Comparison of ENCODE assay signal across 9 mouse cellular contexts in genomic region chr9:99444590-99445178, GRCm38 (mm10). TPM values are rescaled to one million over a fixed set of nuclear protein-coding genes. Genes with fewer than 3 reads are reported as not detected.
DNase-seq lines count a peak whose midpoint lies in the region; ATAC-seq and TF ChIP-seq lines count a peak whose summit lies in the region.
"Had no signal": no experiment of that assay in that cellular context is flagged by ENCODE, and none has a peak within 500 bp of the region (broad histone marks: within the 10 kb centered on the region; RNA-seq: fewer than 3 reads in every experiment).

No protein-coding gene starts in this region.

- H3K27me3 ChIP-seq in liver, postnatal 0 days (ENCODE audit: insufficient read depth, low read length) = no peaks in the 10 kb centered on the region
- no peaks in the 10 kb centered on the region for H3K27me3 ChIP-seq in forebrain, embryonic 16.5 days (replicated peaks; ENCODE audit: control insufficient read depth, insufficient read depth, low read length)
- no peaks in the 10 kb centered on the region for H3K27me3 ChIP-seq in midbrain, postnatal 0 days (ENCODE audit: insufficient read depth, low read length)

- no peak for TF ChIP-seq POLR2A in bone marrow, adult 2 months (IDR thresholded peaks at IDR 0.05; ENCODE audit: borderline replicate concordance, control insufficient read depth, low read depth, low read length)

- 33% methylated on average over 8 of the region's 8 CpGs for WGBS in liver, postnatal 0 days (ENCODE audit: insufficient replicate concordance)
- WGBS in bone marrow, adult 2 months = 24% methylated on average over 8 of the region's 8 CpGs
- 37% methylated on average over 8 of the region's 8 CpGs for WGBS in forebrain, embryonic 16.5 days
- 25% methylated on average over 8 of the region's 8 CpGs for WGBS in midbrain, postnatal 0 days

- H3K4me3 ChIP-seq in liver, postnatal 0 days (ENCODE audit: low read depth, low read length) = no peak overlapping the region
- no peak overlapping the region for H3K4me3 ChIP-seq in bone marrow, adult 2 months (replicated peaks; ENCODE audit: control insufficient read depth, low read depth, low read length)
- H3K4me3 ChIP-seq in forebrain, embryonic 16.5 days (replicated peaks; ENCODE audit: low read length) = no peak overlapping the region
- H3K4me3 ChIP-seq in midbrain, postnatal 0 days (ENCODE audit: low read depth, low read length) = no peak overlapping the region
- H3K4me3 ChIP-seq: heart, embryonic 13.5 days had no signal

- no peak for DNase-seq in liver, postnatal 0 days
- no peak for DNase-seq in liver
- DNase-seq in midbrain, postnatal 0 days (ENCODE audit: low spot score) = no peak
- DNase-seq in right cerebral cortex, adult 18-20 months = no peak
- no peak for DNase-seq in gastrocnemius, postnatal 36 days

- H3K9me3 ChIP-seq in liver, postnatal 0 days (ENCODE audit: low read length) = no peaks in the 10 kb centered on the region
- no peaks in the 10 kb centered on the region for H3K9me3 ChIP-seq in forebrain, embryonic 16.5 days (ENCODE audit: control insufficient read depth, low read length)
- no peaks in the 10 kb centered on the region for H3K9me3 ChIP-seq in midbrain, postnatal 0 days (ENCODE audit: low read length)
- H3K9me3 ChIP-seq: heart, embryonic 13.5 days had no signal

- H3K4me2 ChIP-seq in liver, postnatal 0 days (ENCODE audit: low read depth, low read length) = no peak overlapping the region
- H3K4me2 ChIP-seq in forebrain, embryonic 16.5 days (ENCODE audit: low read length) = no peak overlapping the region
- no peak overlapping the region for H3K4me2 ChIP-seq in midbrain, postnatal 0 days (ENCODE audit: low read depth, low read length, poor library complexity, severe bottlenecking)
- H3K4me2 ChIP-seq: heart, embryonic 13.5 days had no signal

- H3K9ac ChIP-seq in liver, postnatal 0 days (replicated peaks) = no peak overlapping the region
- H3K9ac ChIP-seq in forebrain, embryonic 16.5 days (replicated peaks; ENCODE audit: low read depth, low read length) = no peak overlapping the region
- H3K9ac ChIP-seq in midbrain, postnatal 0 days (replicated peaks; ENCODE audit: low read length, poor library complexity, severe bottlenecking) = no peak overlapping the region
- H3K9ac ChIP-seq: heart, embryonic 13.5 days had no signal

- TF ChIP-seq CTCF in liver, postnatal 0 days (IDR thresholded peaks at IDR 0.05; ENCODE audit: low read depth) = peak; percentile 64
- peak; percentile 35; the same call in 1 of the 2 replicates for TF ChIP-seq CTCF in bone marrow, adult 2 months (IDR thresholded peaks at IDR 0.05; ENCODE audit: control insufficient read depth, insufficient read depth, low read length)
- TF ChIP-seq CTCF in midbrain, postnatal 0 days (IDR thresholded peaks at IDR 0.05) = peak; percentile 68

- intact Hi-C loops in gastrocnemius, postnatal 36 days (cut with DNase I) = loop anchor here (10.0 kb wide), 1 partner anchor 200 kb away; the partner anchor contains the start of gene Cep70

- no peak overlapping the region for H3K27ac ChIP-seq in liver, postnatal 0 days (ENCODE audit: low read depth)
- H3K27ac ChIP-seq in bone marrow, adult 2 months (ENCODE audit: control insufficient read depth, insufficient read depth, low read depth, low read length, poor library complexity) = no peak overlapping the region
- H3K27ac ChIP-seq in forebrain, embryonic 16.5 days (ENCODE audit: low read length) = no peak overlapping the region
- no peak overlapping the region for H3K27ac ChIP-seq in midbrain, postnatal 0 days (ENCODE audit: low read depth, low read length)
- H3K27ac ChIP-seq: heart, embryonic 13.5 days had no signal

- no peak for ATAC-seq in liver, postnatal 0 days
- peak; percentile 27; the same call in 1 of the 2 replicates for ATAC-seq in forebrain, embryonic 16.5 days
- peak; percentile 31; the same call in 1 of the 2 replicates for ATAC-seq in midbrain, postnatal 0 days (ENCODE audit: low FRiP score)

- TF ChIP-seq EP300 in liver, postnatal 0 days (IDR thresholded peaks at IDR 0.05; ENCODE audit: low read depth) = no peak

- H3K36me3 ChIP-seq in liver, postnatal 0 days (replicated peaks; ENCODE audit: insufficient read depth, low read length) = no peaks in the 10 kb centered on the region
- no peaks in the 10 kb centered on the region for H3K36me3 ChIP-seq in forebrain, embryonic 16.5 days (ENCODE audit: control insufficient read depth, insufficient read depth)
- no peaks in the 10 kb centered on the region for H3K36me3 ChIP-seq in midbrain, postnatal 0 days (ENCODE audit: insufficient read depth, low read length)
- H3K36me3 ChIP-seq: heart, embryonic 13.5 days had no signal

- no peaks in the 10 kb centered on the region for H3K4me1 ChIP-seq in liver, postnatal 0 days (ENCODE audit: insufficient read depth)
- no peaks in the 10 kb centered on the region for H3K4me1 ChIP-seq in bone marrow, adult 2 months (ENCODE audit: control insufficient read depth, insufficient read depth, low read length)
- H3K4me1 ChIP-seq in forebrain, embryonic 16.5 days (replicated peaks; ENCODE audit: control insufficient read depth, insufficient read depth, low read length) = no peaks in the 10 kb centered on the region; the same call in 1 of the 2 replicates
- 0 out of 2 replicates have a peak, but pooled peaks cover 5% of the 10 kb centered on the region for H3K4me1 ChIP-seq in midbrain, postnatal 0 days (ENCODE audit: insufficient read depth, low read length)
- H3K4me1 ChIP-seq: heart, embryonic 13.5 days had no signal

RNA-seq across cellular contexts. Expression of gene Nme9, which starts 6.6 kb away (rescaled TPM):
- polyA plus RNA-seq in liver, postnatal 0 days (2015; fragmentation: Nextera tagmentation; extraction: Ambion mirVana) = not detected in 2 replicates
- not detected in 2 replicates for polyA plus RNA-seq in bone marrow, adult 2 months (2011; ENCODE audit: insufficient read depth, insufficient read length, low replicate concordance, missing spikeins)
- polyA plus RNA-seq in forebrain, embryonic 16.5 days (2015; fragmentation: Nextera tagmentation; extraction: Ambion mirVana) = 0.41 and 0.61 TPM in 2 replicates
- total RNA-seq in midbrain, postnatal 0 days (2014; rRNA removed) = 0.42 and 1.2 TPM in 2 replicates
- 0.72 and 0.90 TPM in 2 replicates for polyA plus RNA-seq in midbrain, postnatal 0 days (2015; fragmentation: Nextera tagmentation; extraction: Ambion mirVana)
- not detected for total RNA-seq in gastrocnemius, postnatal 36 days (2021)
- total RNA-seq: neutrophil, adult 5-6 weeks had no signal
- polyA plus RNA-seq: heart, embryonic 13.5 days had no signal

RNA-seq across cellular contexts. Expression of gene Mras, which starts 7.5 kb away (rescaled TPM):
- 1.0 and 1.5 TPM in 2 replicates for polyA plus RNA-seq in liver, postnatal 0 days (2015; fragmentation: Nextera tagmentation; extraction: Ambion mirVana)
- polyA plus RNA-seq in bone marrow, adult 2 months (2011; ENCODE audit: insufficient read depth, insufficient read length, low replicate concordance, missing spikeins) = 2.2 and 6.6 TPM in 2 replicates
- 47.5 and 48.3 TPM in 2 replicates for polyA plus RNA-seq in forebrain, embryonic 16.5 days (2015; fragmentation: Nextera tagmentation; extraction: Ambion mirVana)
- total RNA-seq in midbrain, postnatal 0 days (2014; rRNA removed) = 73.8 and 92.9 TPM in 2 replicates
- polyA plus RNA-seq in midbrain, postnatal 0 days (2015; fragmentation: Nextera tagmentation; extraction: Ambion mirVana) = 70.0 and 72.6 TPM in 2 replicates
- total RNA-seq in gastrocnemius, postnatal 36 days (2021) = 1 to 10 TPM; 4.0 to 5.1 TPM
